23 mouse cellular contexts compared by ENCODE assay signal in the genomic region with DNA sequence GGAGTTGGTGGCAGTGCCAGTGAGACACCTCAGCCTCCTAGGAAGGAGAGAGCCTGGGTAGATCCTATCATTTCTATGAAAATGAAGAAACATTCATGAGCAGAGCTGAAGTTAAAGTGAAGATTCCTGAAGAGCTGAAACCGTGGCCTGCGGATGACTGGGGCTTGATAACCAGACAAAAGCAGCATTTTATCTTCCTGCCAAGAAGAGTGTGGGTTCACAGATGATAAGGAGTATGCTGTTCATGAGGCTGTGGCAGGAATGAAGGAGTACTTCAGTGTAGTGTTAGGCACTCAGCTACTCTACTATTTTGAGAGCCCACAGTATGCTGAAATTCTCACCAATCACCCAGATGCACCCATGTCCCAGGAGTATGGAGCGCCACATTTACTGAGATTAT. TPM values are rescaled to one million over a fixed set of nuclear protein-coding genes. Genes with fewer than 3 reads are reported as not detected.
DNase-seq lines count a peak whose midpoint lies in the region; ATAC-seq and TF ChIP-seq lines count a peak whose summit lies in the region.
"Had no signal": no experiment of that assay in that cellular context is flagged by ENCODE, and none has a peak within 500 bp of the region (broad histone marks: within the 10 kb centered on the region; RNA-seq: fewer than 3 reads in every experiment).

No protein-coding gene starts in this region.

- ATAC-seq in stomach, embryonic 15.5 days (ENCODE audit: insufficient read depth, low FRiP score, low read depth), result peak; percentile 35; the same call in 1 of the 2 replicates
- ATAC-seq in stomach, postnatal 0 days (ENCODE audit: low FRiP score, low TSS enrichment), result no peak
- ATAC-seq in liver, embryonic 12.5 days, result peak; percentile 94
- peak; percentile 89 for ATAC-seq in liver, embryonic 16.5 days (ENCODE audit: low read depth)
- ATAC-seq: forebrain, postnatal 0 days; hindbrain, postnatal 0 days had no signal

- H3K27ac ChIP-seq in stomach, embryonic 15.5 days, result no peak overlapping the region
- H3K27ac ChIP-seq in stomach, postnatal 0 days (replicated peaks), result no peak overlapping the region
- H3K27ac ChIP-seq in liver, embryonic 12.5 days, result peak overlapping the region; percentile 51; the same call in 1 of the 2 replicates
- H3K27ac ChIP-seq in liver, embryonic 16.5 days (ENCODE audit: low read length), result no peak overlapping the region
- H3K27ac ChIP-seq: embryonic facial prominence, embryonic 12.5 days; forebrain, embryonic 12.5 days; gastrocnemius, adult 2 months; heart, embryonic 10.5 days; hindbrain, embryonic 13.5 days; hindbrain, postnatal 0 days had no signal

- no peaks in the 10 kb centered on the region for H3K9me3 ChIP-seq in stomach, embryonic 15.5 days
- no peaks in the 10 kb centered on the region for H3K9me3 ChIP-seq in stomach, postnatal 0 days (ENCODE audit: control insufficient read depth, low read length)
- H3K9me3 ChIP-seq in liver, embryonic 12.5 days (replicated peaks), result no peaks in the 10 kb centered on the region
- H3K9me3 ChIP-seq in liver, embryonic 16.5 days (replicated peaks; ENCODE audit: control insufficient read depth, low read length), result no peaks in the 10 kb centered on the region
- H3K9me3 ChIP-seq: embryonic facial prominence, embryonic 12.5 days; forebrain, embryonic 12.5 days; heart, embryonic 10.5 days; hindbrain, embryonic 13.5 days had no signal

- no peak for TF ChIP-seq EP300 in stomach, postnatal 0 days (optimal IDR thresholded peaks at IDR 0.05)

- H3K9ac ChIP-seq in stomach, embryonic 15.5 days, result no peak overlapping the region
- H3K9ac ChIP-seq in stomach, postnatal 0 days (ENCODE audit: low read length), result no peak overlapping the region
- no peak overlapping the region for H3K9ac ChIP-seq in liver, embryonic 12.5 days
- H3K9ac ChIP-seq in liver, embryonic 16.5 days (ENCODE audit: low read depth, low read length), result no peak overlapping the region
- H3K9ac ChIP-seq: embryonic facial prominence, embryonic 12.5 days; forebrain, embryonic 12.5 days; forebrain, postnatal 0 days; hindbrain, embryonic 13.5 days had no signal

- DNase-seq in stomach, postnatal 0 days (ENCODE audit: low spot score), result no peak
- no peak for DNase-seq in urinary bladder, adult 18-20 months (ENCODE audit: low spot score in 2 of 2)
- no peak for DNase-seq in retina, embryonic 14.5 days (ENCODE audit: low spot score)
- DNase-seq in frontal cortex, postnatal 36 days (ENCODE audit: low spot score in 2 of 2), result no peak
- DNase-seq: adrenal gland, adult 8-10 months; adrenal gland, postnatal 36 days; cerebellum, adult 11-12 months; cerebellum, adult 9-10 months; cerebellum, postnatal 25 days; forebrain, postnatal 0 days; gastrocnemius, adult 2 months; gastrocnemius, postnatal 25 days; heart, adult 18-20 months; heart, postnatal 10 days had no signal

- WGBS in stomach, embryonic 15.5 days, result 63% methylated on average over 3 of the region's 3 CpGs
- 68% methylated on average over 3 of the region's 3 CpGs for WGBS in stomach, postnatal 0 days
- 31% methylated on average over 3 of the region's 3 CpGs for WGBS in liver, embryonic 12.5 days (ENCODE audit: insufficient replicate concordance)
- 35% methylated on average over 3 of the region's 3 CpGs for WGBS in liver, embryonic 16.5 days (ENCODE audit: insufficient replicate concordance)

- H3K4me1 ChIP-seq in stomach, embryonic 15.5 days, result no peaks in the 10 kb centered on the region
- no peaks in the 10 kb centered on the region for H3K4me1 ChIP-seq in stomach, postnatal 0 days (replicated peaks; ENCODE audit: control insufficient read depth, insufficient read depth)
- H3K4me1 ChIP-seq in liver, embryonic 12.5 days, result peaks cover 24% of the 10 kb centered on the region
- H3K4me1 ChIP-seq in liver, embryonic 16.5 days (ENCODE audit: control insufficient read depth, low read depth, low read length), result peaks cover 3% of the 10 kb centered on the region; the same call in 1 of the 2 replicates
- H3K4me1 ChIP-seq: embryonic facial prominence, embryonic 12.5 days; forebrain, embryonic 12.5 days; hindbrain, embryonic 13.5 days had no signal

- H3K36me3 ChIP-seq in stomach, embryonic 15.5 days, result no peaks in the 10 kb centered on the region
- no peaks in the 10 kb centered on the region for H3K36me3 ChIP-seq in stomach, postnatal 0 days (ENCODE audit: control insufficient read depth, insufficient read depth, low read length)
- no peaks in the 10 kb centered on the region for H3K36me3 ChIP-seq in liver, embryonic 12.5 days
- no peaks in the 10 kb centered on the region for H3K36me3 ChIP-seq in liver, embryonic 16.5 days (ENCODE audit: control insufficient read depth, insufficient read depth)
- H3K36me3 ChIP-seq: embryonic facial prominence, embryonic 12.5 days; forebrain, embryonic 12.5 days; heart, embryonic 10.5 days; hindbrain, embryonic 13.5 days had no signal

- H3K4me2 ChIP-seq in stomach, embryonic 15.5 days, result no peak overlapping the region
- H3K4me2 ChIP-seq in stomach, postnatal 0 days (replicated peaks; ENCODE audit: low read depth), result no peak overlapping the region
- peak overlapping the region; percentile 33 for H3K4me2 ChIP-seq in liver, embryonic 12.5 days
- no peak overlapping the region for H3K4me2 ChIP-seq in liver, embryonic 16.5 days (ENCODE audit: low read depth, low read length)
- H3K4me2 ChIP-seq: embryonic facial prominence, embryonic 12.5 days; forebrain, embryonic 12.5 days; hindbrain, embryonic 13.5 days had no signal

- no peak overlapping the region for H3K4me3 ChIP-seq in stomach, embryonic 15.5 days (replicated peaks)
- H3K4me3 ChIP-seq in stomach, postnatal 0 days (ENCODE audit: low read depth, low read length), result no peak overlapping the region
- no peak overlapping the region for H3K4me3 ChIP-seq in liver, embryonic 12.5 days
- no peak overlapping the region for H3K4me3 ChIP-seq in liver, embryonic 16.5 days (ENCODE audit: low read depth, low read length)
- H3K4me3 ChIP-seq: embryonic facial prominence, embryonic 12.5 days; forebrain, embryonic 12.5 days; gastrocnemius, adult 2 months; heart, embryonic 10.5 days; hindbrain, embryonic 13.5 days had no signal

- no peak for TF ChIP-seq CTCF in stomach, postnatal 0 days (IDR thresholded peaks at IDR 0.05; ENCODE audit: low read depth)

- no peaks in the 10 kb centered on the region for H3K27me3 ChIP-seq in stomach, embryonic 15.5 days (replicated peaks)
- no peaks in the 10 kb centered on the region for H3K27me3 ChIP-seq in stomach, postnatal 0 days (ENCODE audit: control insufficient read depth, insufficient read depth, low read length)
- H3K27me3 ChIP-seq in liver, embryonic 12.5 days (replicated peaks), result no peaks in the 10 kb centered on the region
- no peaks in the 10 kb centered on the region for H3K27me3 ChIP-seq in liver, embryonic 16.5 days (ENCODE audit: control insufficient read depth, insufficient read depth, low read depth, low read length)
- H3K27me3 ChIP-seq: CH12.LX; embryonic facial prominence, embryonic 12.5 days; forebrain, embryonic 12.5 days; hindbrain, embryonic 13.5 days had no signal

RNA-seq across cellular contexts. Expression of a gene that starts 22.2 kb away (rescaled TPM):
- polyA plus RNA-seq in stomach, embryonic 15.5 days (2015; fragmentation: Nextera tagmentation; extraction: Ambion mirVana), result 7.8 and 8.2 TPM in 2 replicates
- 1.6 and 2.0 TPM in 2 replicates for polyA plus RNA-seq in stomach, postnatal 0 days (2015; fragmentation: Nextera tagmentation; extraction: Ambion mirVana)
- polyA plus RNA-seq in liver, embryonic 12.5 days (2016; fragmentation: Nextera tagmentation; extraction: Ambion mirVana), result 0.33 and 0.46 TPM in 2 replicates
- 0.11 TPM in 1 of 2 replicates, not detected in the other for polyA plus RNA-seq in liver, embryonic 16.5 days (2015; fragmentation: Nextera tagmentation; extraction: Ambion mirVana)
